Mouse (Mus musculus) telencephalon, adult 2 months (tissue): ENCODE results near the gene Chat.
A peak's percentile ranks its signal among the peaks of the same experiment; 100 is the strongest.

ENCODE experiments used
- DNase-seq: peaks from one replicate; pipeline ENCODE4 v3.0.0-alpha.2; 2011; ENCODE audit warnings: low read depth, low spot score

Chat gene

DNA sequence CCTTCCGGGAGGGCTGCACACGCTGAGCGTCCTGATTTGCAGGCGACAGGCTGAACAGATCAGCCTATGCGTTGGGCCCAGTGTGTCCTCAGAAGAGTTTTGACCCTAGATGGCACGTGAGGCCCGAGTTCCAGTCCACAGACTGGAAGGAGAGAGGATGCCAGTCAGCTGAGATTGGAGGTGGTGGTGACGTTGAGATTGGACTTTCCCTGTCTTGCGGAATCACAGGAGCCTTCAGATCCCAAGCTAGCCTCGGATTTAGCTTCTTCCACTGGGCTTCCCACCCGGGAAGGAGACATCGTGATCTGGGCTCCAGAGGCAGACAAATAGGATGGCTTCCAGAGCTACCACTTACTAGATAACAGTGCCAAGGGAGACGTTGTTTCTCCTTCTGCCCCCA, at the start of gene Chat:
Gene Chat (minus strand): TSS at position 101 of the 400 bp plus-strand sequence.
- no peak for DNase-seq

DNA sequence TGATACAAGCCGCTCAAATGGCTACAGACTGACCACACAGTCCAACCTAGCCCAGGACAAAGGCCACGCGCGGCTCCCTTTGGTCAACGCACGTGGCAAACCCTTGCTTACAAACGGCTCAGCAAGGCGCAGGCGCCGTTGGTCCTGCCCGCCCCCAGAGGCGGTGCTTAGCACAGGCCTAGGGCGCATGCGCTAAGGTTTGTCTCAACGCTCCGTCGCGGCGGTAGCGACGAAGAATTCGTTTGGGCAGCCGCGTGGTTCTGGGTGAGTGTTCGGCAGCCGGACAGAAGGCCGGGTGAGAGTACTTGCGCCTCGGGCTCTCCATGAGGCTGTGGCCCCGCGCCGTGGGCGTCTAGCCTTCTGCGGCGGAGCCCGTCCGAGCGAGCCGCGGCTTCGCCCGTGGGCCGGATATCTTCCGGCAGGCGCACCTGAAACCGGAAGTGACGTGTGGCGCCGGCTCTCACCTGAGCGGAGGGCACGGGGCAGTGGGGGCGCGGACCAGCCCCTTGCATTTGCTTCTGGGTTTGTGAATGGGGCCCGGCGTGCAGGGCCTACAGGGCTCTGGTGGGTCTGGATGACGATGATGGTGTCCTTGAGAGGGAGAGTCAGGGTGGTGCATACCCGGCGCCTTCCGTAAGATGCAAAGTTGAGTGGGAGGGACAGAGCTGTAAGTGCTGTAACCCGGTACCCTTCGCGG, 47.7 kb upstream of the Chat start, which contains the start of gene Ercc6:
Gene Ercc6 (plus strand): TSS at position 186 of the 697 bp plus-strand sequence.
- peak; percentile 85 for DNase-seq

DNA sequence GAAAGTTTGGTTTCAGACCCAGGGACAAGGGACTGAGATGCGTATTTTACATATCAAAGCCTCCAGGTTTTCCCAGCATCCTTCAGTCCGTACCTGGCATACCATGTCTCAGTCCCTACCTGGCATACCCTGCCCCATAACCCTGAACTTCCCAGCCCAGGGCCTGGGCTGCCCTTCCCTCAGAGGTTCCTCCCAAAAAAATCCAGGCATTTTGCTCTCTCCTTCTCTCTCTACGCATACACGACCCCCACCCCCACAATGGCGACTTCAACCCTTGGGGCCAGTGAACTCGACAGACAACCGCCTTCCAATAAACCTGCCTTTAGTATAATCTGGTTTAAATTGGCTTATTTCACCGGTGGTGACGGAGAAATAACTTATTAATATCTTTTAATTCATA, 47.1 kb upstream of the Chat start:
- no peak for DNase-seq

DNA sequence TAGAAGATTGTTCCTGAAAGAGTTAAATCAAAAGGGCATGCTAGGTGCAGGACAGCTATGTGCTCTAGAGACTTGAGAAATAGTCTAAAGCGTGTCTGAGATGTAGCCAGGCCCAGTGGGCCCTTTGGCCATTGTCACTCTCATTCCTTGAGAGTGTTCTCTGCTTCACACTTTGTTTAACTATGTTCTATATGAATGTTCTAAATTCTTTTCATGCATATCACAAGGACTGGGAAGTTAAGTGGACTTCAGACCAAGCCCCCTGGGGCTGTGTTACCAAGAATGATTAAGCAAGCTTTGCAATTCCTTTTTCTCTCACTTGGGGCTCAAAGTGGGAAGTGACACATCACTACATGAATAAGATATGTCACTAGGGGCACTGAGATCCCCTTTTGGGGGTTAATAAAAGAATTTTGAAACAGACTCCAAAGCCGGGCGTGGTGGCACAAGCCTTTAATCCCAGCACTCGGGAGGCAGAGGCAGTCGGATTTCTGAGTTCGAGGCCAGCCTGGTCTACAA, 43.7 kb upstream of the Chat start:
- DNase-seq = no peak

DNA sequence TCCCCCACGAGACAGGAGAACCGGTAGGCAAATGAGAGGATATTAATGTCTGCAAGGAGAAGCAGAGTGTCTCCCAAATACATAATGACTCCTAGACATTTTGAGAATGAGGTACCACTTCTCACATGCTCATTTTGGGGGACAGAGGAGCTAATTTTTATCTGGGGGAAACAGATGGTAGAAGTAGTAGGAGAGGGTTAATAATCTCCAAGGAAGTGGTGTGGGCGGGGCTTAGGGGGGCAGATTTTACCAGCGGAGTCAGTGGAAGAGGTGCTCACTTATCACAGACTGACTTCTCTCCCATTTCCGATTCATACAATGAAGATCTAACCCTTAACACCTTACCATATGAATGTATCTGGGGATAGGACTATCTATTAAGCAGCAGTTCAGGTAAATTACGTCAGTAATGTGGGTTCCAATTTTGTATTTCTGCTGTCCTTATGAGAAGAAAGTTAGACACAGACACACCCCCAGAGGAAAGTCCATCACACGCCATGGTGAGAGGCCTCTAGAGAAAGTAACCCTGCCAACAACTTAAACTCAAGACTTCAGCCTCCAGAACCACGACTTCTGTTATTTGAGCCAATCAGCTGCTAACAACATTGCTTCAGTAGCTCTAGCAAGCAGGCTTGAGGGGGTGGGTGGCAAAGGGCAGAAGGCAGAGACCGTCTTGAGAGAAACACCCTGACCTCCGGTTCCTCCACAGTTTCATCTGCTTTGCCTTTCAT, 42.5 kb upstream of the Chat start:
- no peak for DNase-seq

DNA sequence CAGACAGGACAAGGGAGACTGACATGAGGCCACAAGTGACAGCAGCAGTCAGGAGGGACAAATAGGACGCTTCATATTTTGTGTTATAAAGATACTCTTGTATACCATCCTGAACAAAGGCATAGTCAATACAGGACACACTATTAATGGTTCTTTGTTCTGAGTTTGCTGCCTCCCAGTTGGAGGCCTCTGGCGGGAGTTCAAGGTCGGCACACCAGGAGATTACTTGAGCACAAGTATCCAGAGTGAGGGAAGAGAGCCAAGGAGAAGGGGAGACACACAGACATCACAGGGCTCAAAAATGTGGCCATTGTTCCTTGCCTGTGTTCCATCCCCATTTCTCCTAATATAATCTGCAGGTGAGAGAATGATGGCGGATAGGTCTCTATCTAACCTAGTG, 41.4 kb upstream of the Chat start:
- no peak for DNase-seq

DNA sequence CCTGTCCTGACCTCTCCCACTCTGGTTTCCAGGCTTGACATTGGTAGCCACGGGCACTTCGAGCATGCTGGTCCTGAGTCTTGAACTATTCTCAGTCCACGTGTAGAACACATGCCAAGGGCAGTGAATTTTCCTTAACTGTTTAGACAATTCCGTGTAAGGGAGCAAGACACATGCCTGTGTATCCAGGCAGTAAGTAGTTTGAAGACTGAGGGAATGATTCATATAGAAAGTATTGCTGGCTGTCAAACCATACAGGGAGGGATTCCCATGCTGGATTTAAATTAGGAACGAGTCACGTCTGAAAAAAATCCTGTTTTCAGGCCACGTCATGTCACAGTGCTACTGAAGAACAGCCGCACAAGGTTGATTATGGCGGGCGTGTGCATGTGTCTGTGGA, 40.5 kb upstream of the Chat start:
- DNase-seq = no peak

DNA sequence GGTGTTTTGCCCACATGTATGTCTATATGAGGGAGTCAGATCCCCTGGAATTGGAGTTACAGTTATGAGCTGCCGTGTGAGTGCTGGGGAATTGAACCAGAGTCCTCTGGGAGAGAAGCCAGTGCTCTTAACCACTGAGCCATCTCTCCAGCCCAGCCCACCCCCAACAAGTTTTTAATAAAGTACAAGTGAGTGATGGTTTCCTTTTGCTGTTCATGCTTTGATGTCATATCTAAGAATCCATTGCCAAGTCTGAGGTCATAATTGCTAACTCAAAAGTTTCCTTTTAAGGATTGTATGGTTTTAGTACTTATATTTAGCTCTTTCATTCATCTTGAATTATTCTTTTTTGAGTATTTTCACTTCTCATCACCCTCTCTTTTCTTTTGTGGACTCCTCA, 38.1 kb upstream of the Chat start:
- no peak for DNase-seq

DNA sequence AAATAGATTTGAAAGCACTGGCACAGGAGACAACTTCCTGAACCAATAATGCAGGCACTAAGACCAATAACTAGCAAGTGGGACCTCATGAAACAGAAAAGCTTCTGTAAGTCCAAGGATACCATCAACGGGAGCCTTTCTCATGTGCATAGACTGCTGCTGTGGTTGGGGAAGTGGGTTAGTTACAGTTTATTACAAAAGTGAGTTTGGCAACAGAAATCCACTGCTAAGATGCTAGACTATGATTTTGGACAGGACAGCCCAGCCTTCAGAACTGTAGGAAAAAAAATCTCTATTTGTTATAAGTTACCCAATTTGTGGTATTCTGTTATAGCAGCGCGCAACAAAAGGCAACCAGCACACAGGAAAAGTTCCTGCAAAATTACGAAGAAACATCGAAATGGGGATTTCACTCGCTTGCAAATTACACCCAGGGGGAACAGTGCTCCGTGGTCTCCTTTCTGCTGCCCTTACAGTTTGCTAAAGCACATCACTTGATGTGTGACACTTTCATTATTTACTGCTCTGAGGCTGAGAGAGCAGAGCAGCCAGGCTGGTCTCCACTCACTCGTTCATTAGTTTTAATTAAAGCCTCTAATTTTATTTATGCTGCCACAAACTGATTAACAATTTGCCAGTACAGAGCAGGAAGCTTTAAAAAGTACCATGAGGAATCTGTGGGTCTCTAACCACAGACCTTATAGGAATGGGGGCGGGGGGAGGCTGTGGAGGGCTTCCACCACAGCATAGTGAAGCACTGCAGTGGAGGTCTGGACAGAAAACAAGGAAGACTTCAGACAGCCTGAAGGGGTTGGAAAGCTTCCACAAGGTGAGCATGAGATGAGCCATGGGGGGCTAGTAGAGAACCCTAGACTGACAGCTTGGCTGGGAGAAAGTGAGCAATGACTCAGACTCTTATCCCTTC, 37.2 kb upstream of the Chat start:
- no peak for DNase-seq

DNA sequence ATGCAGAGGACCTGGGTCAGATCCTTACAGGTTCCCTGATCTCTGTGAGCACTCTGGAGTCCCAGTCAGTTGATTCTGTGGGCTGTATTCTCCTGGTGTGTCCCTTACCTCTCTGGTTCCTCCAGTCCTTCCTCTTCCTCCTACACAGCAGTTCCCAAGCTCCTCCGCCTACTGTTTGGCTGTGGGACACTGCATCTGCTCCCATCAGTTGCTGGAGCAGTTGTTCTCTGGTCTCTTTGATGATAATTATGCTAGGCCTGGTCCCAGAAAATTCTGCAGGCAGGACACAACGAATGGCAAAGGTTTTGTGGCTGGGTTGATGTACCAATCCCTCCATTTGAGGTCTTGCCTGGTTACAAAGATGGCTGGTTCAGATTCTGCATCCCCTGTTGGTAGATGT, 35.5 kb upstream of the Chat start:
- DNase-seq = no peak

DNA sequence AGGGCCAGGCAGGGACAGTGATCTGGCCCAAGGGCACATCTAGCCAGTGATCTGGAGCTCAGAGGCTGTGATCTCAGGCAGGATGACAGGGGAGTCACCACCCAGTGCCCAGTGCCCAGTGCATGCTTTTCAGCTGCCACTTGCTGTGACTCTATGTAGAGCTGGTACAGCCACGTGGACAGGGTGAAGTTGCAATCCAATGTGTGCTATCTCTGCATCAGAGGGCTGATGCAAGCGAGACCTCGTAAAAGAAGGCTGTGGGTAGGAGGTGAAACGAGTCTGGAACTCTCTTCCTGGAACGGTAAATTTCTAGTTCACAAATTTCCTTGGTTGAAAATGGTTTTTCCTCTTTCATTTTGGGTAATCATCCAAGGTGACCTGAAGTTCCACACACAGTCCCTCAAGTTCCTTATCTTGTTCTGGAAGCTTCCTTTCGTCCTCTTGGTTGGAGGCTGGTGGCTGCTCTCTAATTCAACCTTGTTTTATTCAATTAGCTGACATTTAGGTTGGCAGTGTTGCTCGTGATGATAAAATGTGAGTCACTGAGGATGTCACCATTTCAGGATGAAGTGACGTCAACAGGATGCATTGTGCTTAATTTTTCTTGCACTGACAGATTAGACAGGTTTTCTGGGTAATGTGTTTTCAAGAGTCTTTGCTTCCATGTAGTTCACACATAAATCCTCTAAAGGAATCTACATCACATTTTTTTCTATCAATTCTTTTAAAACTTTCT, 30.5 kb upstream of the Chat start:
- DNase-seq = no peak

DNA sequence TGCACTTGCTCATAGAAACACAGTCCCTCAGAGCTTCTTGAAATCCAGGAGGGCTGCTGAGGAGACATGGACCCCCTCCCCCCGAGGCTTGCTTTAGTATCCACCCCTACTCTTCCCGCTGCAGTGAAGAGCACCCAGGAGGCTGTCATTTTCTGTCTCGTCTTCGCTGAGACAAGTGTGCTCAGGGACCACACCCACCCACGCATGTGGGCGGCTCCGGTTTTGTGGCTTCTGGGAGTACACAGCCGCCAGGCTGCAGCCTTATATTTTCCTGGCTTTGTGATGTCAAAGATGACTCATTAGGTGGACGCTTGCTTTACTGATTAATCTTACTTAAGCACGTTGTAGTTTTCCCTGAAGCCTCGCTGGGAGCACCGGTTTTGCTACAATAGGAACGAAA, 26.7 kb upstream of the Chat start:
- DNase-seq = peak; percentile 36

DNA sequence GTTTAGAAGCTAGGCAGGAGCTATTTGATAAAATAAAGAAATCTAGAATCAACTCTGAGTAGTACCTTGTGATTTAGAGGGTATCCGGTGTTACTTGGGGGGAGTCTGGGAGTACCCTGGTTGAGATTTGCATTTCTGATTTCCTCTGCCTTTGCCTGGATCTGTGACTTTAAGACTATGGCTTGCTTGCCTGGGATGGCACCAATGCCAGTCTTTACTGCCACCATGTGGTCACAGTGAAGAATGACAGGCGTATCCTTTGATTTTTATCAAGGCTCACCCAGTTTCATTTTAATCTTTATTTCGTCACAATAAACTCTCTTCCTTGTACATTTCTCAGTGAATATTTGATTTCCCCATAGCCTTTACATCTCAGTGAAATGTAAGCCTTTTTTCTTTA, 16.3 kb upstream of the Chat start:
- peak; percentile 18 for DNase-seq

DNA sequence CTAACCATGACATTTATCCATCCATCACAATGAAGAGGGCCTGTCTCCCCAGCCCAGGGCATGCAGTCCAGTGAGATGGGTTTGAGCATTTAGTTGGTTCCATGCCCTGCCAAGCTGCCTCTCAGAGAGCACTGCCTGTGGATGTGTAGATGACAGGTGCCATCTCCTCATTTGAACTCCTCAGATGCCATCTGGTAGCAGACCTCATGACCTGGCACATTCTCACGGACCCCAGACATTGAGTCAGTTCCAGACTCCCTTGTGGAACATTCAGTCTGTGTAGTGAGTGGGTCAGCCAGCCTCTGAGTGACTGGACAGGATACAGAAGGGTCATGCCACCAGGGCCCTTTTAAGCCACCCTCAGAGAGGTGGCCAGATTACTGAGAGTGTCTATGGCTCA, 11.8 kb upstream of the Chat start:
- no peak for DNase-seq

DNA sequence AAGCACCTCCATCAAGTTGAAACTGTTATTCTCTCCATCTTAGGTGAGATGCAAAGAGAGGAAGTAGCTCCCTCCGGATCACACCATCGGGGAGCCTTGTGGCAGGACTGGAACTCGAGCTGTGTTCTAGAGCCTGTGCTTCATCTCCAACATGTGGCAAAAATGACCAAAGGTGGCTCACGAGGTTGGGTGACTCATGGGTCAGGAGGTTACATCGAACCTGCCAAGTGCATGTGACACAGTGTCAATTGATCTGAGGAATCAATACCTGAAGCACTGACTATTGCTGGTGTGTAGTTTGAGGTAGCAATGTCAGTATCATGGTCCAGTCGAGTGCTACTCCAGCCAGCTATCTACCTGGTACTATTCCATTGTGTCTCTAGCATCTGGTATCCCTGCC, 10.8 kb upstream of the Chat start:
- DNase-seq = no peak

DNA sequence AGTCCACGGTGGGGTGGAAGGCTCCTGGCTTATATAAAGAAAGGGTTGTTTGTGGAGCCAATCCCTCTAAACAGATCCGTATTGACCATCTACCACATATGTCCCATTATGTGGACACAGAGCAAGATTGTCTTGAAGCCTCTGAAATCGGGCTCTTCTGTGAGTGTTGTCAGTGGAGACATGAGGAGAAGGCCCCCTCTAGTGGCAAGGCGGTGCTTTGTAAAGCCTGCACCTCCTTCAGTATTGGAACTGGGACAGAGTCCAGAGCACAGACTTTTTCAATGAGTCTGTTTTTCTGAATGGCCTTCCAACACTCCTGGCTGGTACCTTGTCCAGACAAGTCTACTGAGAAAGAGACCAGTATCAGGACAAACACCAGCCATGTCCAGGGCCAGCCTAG, 7.2 kb upstream of the Chat start:
- DNase-seq = peak; percentile 39

DNA sequence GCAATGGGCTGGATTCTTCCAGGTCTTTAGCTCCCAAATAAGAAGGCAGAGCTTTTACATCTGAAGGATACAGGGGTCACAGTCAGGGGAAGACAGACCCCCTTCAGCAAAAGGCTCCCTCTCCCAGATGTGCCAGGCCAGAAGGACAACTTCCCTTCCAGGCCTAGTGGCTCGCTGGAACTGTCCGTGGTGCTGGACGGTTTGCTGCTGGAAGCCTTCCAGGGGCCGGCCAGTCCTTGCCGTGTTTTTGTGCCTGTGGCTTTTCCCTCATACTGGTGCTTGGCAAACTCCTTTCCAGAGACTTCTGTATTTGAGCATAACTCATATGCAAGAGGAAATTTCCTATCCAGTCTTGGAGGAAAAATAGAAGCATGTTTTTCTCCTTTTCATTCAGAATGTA, 1.8 kb upstream of the Chat start:
- no peak for DNase-seq

DNA sequence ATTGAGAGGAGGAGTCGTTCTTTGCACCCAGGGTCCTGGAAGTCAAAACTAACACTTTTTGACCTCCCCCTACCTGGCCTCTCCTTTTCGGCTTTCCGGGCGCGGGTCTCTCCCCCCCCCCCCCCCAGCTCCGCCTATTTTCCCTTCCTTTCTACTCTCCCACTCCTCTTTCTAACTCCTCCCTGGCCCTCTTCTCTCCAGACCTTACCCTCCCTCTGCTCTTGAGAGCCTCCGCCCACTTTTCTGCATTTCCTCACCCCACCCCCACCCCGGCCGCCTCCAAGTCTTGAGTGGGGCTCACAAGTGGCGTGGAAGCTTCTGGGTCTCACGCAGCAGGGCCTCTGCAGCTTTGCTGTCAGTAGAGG, 301 bp downstream of the Chat start:
- DNase-seq = no peak

DNA sequence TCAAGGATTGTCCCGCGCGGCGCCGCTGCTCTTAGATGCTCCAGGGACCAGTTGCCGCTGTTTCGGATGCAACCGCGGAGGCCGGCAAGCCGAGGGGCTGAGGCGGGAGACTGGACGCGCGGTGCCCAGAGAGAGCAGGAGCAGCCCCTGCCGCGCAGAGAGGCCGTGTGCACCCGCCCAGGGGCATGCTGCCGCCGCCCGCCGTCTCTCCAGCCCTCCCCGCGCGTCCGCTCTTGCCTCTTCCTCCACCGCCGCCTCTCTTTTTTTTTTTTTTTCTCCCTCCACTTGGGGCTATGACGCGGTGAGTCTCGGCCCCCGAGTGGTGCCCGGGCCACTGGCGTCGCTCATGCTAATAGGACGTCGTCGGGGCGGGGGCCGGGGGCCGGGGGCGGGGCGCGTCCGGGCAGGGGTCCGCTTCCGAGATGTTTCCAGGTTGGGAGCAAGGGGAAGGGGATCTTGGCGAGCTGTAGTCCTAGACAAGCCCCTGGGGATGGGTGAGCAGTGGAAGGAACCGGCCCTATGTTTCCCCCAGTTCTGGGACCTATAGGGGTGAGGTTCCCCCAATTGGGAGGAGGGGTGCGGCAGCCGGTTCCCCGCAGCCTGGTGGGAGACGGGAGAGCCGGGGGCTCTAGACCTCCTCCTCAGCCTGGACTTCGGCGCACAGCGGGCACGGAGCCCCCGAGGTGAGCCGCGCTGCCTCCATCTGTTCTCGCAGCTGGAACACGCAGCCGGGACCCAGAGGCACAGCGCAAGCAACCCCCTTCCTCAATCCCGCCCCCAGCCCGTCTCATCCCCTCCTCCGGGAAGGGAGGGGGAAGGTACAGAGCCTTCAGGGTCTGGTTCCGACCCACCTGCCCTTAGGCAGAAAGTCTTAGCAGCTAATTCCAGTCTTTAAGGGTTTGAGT, 936 bp downstream of the Chat start, which contains the start of gene Slc18a3:
Gene Slc18a3 (minus strand): TSS at position 250 of the 905 bp plus-strand sequence.
- DNase-seq = no peak
